Mouse (Mus musculus): Measurements from ENCODE around the gene 1700034J05Rik.

The 1700034J05Rik gene

GRCm38 (mm10) chr6:146963396-146964150 is 9.4 kb upstream of the 1700034J05Rik start:
- no peak for DNase-seq (ENCODE audit: low spot score)

DNA sequence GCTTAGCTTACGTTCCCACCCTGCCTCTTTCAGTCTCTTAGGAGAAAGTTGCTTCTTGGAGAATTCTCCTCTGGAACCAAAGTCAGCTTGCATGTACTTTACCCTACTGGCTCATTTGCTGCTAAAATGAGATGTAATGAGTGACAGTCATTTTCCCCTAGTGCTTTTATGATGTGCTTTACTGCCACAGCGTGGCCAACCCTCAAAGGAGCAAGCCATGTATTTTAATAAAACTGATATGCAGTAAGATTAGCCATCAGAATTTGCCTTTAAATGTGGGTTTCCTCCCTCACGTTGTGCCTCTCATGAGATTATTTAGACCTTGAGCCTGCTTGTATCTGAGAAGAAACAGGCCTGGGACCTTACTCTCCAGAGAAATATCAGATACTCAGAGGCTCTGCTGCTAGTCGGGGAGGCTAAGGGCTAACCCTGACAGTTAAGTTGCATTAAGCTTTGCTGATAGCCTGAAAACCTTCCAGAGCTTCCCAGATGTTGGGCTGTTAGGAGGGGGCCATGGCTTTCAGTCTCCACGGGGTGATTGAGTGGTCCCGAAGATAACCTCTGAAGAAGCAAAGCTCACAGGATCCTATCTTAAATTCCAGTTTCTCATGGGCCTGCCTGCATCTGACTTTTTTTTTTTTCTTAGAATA is 7.7 kb upstream of the 1700034J05Rik start:
- no peak for DNase-seq (ENCODE audit: low spot score)

DNA sequence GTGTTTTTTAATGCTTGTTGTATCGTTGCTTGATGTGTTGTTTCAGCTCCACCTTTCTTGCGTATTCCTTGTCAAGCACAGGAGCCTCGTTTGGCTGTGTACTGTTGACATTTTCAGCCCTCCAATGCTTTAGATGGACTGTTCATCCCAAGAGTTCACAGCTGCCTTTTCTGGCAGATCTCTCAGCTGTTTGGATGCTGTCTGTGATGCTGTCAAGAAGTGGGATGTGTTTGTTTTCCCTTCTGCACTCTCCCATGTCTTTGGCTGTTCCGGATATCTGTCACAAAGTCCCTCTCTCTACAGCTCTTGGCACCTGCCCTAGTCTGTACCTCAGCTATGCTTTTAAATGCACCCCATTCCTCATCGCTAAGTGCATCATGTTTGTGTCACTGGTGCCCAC is 6.7 kb upstream of the 1700034J05Rik start:
- DNase-seq (ENCODE audit: low spot score) = no peak

GRCm38 (mm10) chr6:146959908-146960680 is 5.9 kb upstream of the 1700034J05Rik start:
- DNase-seq (ENCODE audit: low spot score) = no peak

- no peak for DNase-seq (ENCODE audit: low spot score)
Observed at GRCm38 (mm10) chr6:146958694-146959093, 4.5 kb upstream of the 1700034J05Rik start.

- no peak for DNase-seq (ENCODE audit: low spot score)
Observed at GRCm38 (mm10) chr6:146956961-146957360, 2.7 kb upstream of the 1700034J05Rik start.

- DNase-seq (ENCODE audit: low spot score) = no peak
Observed at GRCm38 (mm10) chr6:146955896-146956295, 1.7 kb upstream of the 1700034J05Rik start.

- DNase-seq (ENCODE audit: low spot score) = no peak
Observed at GRCm38 (mm10) chr6:146955475-146955874, 1.3 kb upstream of the 1700034J05Rik start.

GRCm38 (mm10) chr6:146950454-146950832 is 3.8 kb downstream of the 1700034J05Rik start:
- DNase-seq (ENCODE audit: low spot score) = no peak

- no peak for DNase-seq (ENCODE audit: low spot score)
Observed at GRCm38 (mm10) chr6:146949682-146950453, 4.4 kb downstream of the 1700034J05Rik start.

DNA sequence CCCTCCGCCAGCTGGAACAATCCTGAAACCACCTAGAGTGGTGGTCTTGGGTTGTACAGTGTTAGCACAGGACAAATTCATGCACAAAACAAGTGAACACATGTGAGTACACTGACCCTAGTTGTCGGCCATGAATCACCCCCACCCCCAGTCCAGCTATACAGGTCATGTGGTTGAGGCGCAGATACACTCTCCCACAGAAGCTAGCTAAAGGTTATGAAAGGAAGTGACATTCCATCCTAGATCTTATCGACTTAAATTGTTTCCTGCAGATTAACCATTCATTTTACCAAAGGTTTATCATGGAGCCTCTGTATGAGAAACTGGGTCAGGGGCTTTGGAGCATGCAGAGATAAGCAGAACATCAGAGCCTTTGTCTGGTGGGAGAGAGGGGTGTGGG is 7.0 kb downstream of the 1700034J05Rik start:
- no peak for DNase-seq (ENCODE audit: low spot score)

- no peak for DNase-seq (ENCODE audit: low spot score)
Observed at GRCm38 (mm10) chr6:146946327-146947029, 7.7 kb downstream of the 1700034J05Rik start.

- no peak for DNase-seq (ENCODE audit: low spot score)
Observed at GRCm38 (mm10) chr6:146944830-146945229, 9.4 kb downstream of the 1700034J05Rik start.

GRCm38 (mm10) chr6:146944009-146944408 is 10.2 kb downstream of the 1700034J05Rik start:
- DNase-seq (ENCODE audit: low spot score) = no peak

- DNase-seq (ENCODE audit: low spot score) = no peak
Observed at GRCm38 (mm10) chr6:146941505-146942275, 12.5 kb downstream of the 1700034J05Rik start.

DNA sequence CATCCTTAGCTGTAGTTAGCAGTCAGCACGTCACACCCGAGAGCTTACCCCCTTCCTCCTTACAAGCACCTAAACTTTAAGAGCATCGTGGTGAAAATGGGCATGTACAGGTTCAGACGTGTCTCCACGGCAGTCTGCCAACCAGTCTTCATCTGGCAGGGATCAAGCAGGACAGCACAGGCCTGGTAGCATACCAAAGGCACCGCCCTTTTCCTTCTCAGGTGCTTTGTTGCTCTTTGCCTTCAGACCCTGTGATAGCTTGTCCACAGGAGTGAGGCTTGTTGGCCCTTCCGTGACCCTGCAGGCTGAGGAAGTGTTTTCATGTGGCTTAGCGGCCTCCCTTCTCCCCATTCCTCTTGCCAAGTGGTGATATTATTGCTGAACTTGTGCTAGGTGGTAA is 15.2 kb downstream of the 1700034J05Rik start:
- DNase-seq (ENCODE audit: low spot score) = no peak

- no peak for DNase-seq (ENCODE audit: low spot score)
Observed at GRCm38 (mm10) chr6:146935957-146936356, 18.3 kb downstream of the 1700034J05Rik start.

GRCm38 (mm10) chr6:146933123-146933522 is 21.1 kb downstream of the 1700034J05Rik start:
- DNase-seq (ENCODE audit: low spot score) = no peak

- no peak for DNase-seq (ENCODE audit: low spot score)
Observed at GRCm38 (mm10) chr6:146929031-146929430, 25.2 kb downstream of the 1700034J05Rik start.

- DNase-seq (ENCODE audit: low spot score) = no peak
Observed at GRCm38 (mm10) chr6:146928108-146928507, 26.1 kb downstream of the 1700034J05Rik start.
